Mouse (Mus musculus) CH12.LX (cell line): ENCODE measurements around the gene Psmg3.

Source experiments
- CHD2 ChIP-seq: IDR thresholded peaks from 2 replicates; pipeline ENCODE4 v1.6.1; 2011; ENCODE audit warnings: low read length, improper control_type of control experiment
- CTCF ChIP-seq, 2 experiments: IDR thresholded peaks in 1 of 2; conservative IDR thresholded peaks in 1 of 2; 2 replicates each; pipeline ENCODE4 v1.5.1; 2011 to 2012; ENCODE audit warnings: low read depth in 2 of 2, low read length in 2 of 2, improper control_type of control experiment in 1 of 2, inconsistent platforms in 1 of 2, mild to moderate bottlenecking in 1 of 2, moderate library complexity in 1 of 2
- EP300 ChIP-seq: IDR thresholded peaks from 2 replicates; pipeline ENCODE4 v1.6.1; 2011; ENCODE audit warnings: low read length, improper control_type of control experiment
- ETS1 ChIP-seq: conservative IDR thresholded peaks from 2 replicates; pipeline ENCODE4 v1.6.1; 2012; ENCODE audit warnings: low read depth, mild to moderate bottlenecking, inconsistent platforms, low read length, improper control_type of control experiment, moderate library complexity
- KAT2A ChIP-seq: IDR thresholded peaks from 2 replicates; pipeline ENCODE4 v1.6.1; 2012; ENCODE audit warnings: low read length, improper control_type of control experiment, inconsistent platforms; ENCODE audit not compliant: insufficient replicate concordance
- MXI1 ChIP-seq: IDR thresholded peaks from 2 replicates; pipeline ENCODE4 v1.6.1; 2011; ENCODE audit warnings: mild to moderate bottlenecking, low read depth, low read length, improper control_type of control experiment
- POLR2A ChIP-seq: IDR thresholded peaks from 2 replicates; pipeline ENCODE4 v1.6.1; 2011; ENCODE audit warnings: low read depth, mild to moderate bottlenecking, improper control_type of control experiment, low read length
- SIN3A ChIP-seq: IDR thresholded peaks from 2 replicates; pipeline ENCODE4 v1.6.1; 2012; ENCODE audit warnings: low read length, improper control_type of control experiment, inconsistent platforms
- SMC3 ChIP-seq: IDR thresholded peaks from 2 replicates; pipeline ENCODE4 v1.6.1; 2011; ENCODE audit warnings: low read depth, low read length, improper control_type of control experiment

DNA sequence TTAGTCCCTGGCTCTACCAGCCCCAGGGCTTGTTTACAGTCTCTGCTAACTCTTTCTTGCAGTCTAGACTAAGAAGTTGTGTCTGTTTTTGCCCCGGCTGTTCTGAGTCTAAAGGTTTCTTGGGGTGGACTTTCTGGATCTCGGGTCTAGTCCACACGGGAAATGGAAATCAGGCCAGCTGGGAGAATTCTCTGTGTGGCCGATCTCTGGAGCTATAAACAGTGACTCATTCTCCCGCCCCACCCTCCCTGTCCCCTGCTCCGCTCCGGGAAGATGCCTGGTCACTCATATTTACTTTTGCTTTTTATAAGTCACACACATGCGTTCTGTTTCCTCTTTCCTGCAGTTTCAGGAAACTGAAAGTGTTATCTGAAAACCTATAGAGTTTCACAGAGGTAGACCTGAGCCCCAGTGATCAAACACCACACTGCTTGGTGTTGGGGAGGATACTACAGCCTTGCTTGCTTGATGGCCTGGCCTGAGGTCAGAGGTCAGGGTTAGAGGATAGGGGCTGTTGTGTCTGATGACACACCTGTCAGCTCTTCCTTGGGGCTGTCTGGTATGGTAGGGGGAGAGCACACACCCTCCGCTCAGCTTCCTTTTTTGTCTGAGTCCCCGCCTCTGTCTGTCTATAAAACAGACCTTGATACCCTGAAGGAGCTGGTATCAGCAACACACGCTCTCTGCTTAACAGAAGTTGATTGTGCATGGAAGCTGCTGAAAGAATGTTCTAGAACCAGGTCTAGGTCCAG is 33.2 kb downstream of the Psmg3 start:
- TF ChIP-seq CTCF (conservative IDR thresholded peaks at IDR 0.05 in 1 of 2, IDR thresholded peaks at IDR 0.05 in 1 of 2; ENCODE audit: low read depth in 2 of 2, low read length in 2 of 2) = no peak
- TF ChIP-seq SIN3A = no peak
- TF ChIP-seq SMC3 = no peak
- TF ChIP-seq CHD2 = no peak
- TF ChIP-seq ETS1 = no peak
- no peak for TF ChIP-seq POLR2A
- TF ChIP-seq EP300 = no peak
- TF ChIP-seq KAT2A = no peak
- TF ChIP-seq MXI1 = no peak
